Mouse (Mus musculus) forebrain, embryonic 16.5 days (tissue): ENCODE results near the gene Sipa1l2. TPM values are rescaled to one million over a fixed set of nuclear protein-coding genes. Genes with fewer than 3 reads are reported as not detected.
A peak's percentile ranks its signal among the peaks of the same experiment; 100 is the strongest.

Experiments used
- ATAC-seq: fragments of 200-750 bp; cut with Nextera tagmentation; 2 replicates; pipeline ENCODE4 v1.8.0; 2017; ENCODE audit warnings: mild to moderate bottlenecking, moderate library complexity
- H3K27ac ChIP-seq: fragments of 300-500 bp; sonication (generic); 2 replicates; pipeline ENCODE4 v1.5.1; 2014; ENCODE audit warnings: low read length, control low read depth
- H3K27me3 ChIP-seq: fragments of 300-500 bp; sonication (generic); replicated peaks from 2 replicates; pipeline ENCODE4 v1.6.1; 2014; ENCODE audit warnings: low read length; ENCODE audit not compliant: control insufficient read depth, insufficient read depth
- H3K36me3 ChIP-seq: fragments of 300-500 bp; sonication (generic); 2 replicates; pipeline ENCODE4 v1.6.1; 2014; ENCODE audit not compliant: control insufficient read depth, insufficient read depth
- H3K4me1 ChIP-seq: fragments of 300-500 bp; sonication (generic); replicated peaks from 2 replicates; pipeline ENCODE4 v1.6.1; 2014; ENCODE audit warnings: low read length; ENCODE audit not compliant: control insufficient read depth, insufficient read depth
- H3K4me2 ChIP-seq: fragments of 300-500 bp; sonication (generic); 2 replicates; pipeline ENCODE4 v1.6.1; 2014; ENCODE audit warnings: mild to moderate bottlenecking, low read length, control low read depth
- H3K4me3 ChIP-seq: fragments of 300-500 bp; sonication (generic); replicated peaks from 2 replicates; pipeline ENCODE4 v1.5.1; 2014; ENCODE audit warnings: mild to moderate bottlenecking, low read length, control low read depth
- H3K9ac ChIP-seq: fragments of 300-500 bp; sonication (generic); replicated peaks from 2 replicates; pipeline ENCODE4 v1.6.1; 2014; ENCODE audit warnings: low read depth, low read length, control low read depth
- H3K9me3 ChIP-seq: fragments of 300-500 bp; sonication (generic); 2 replicates; pipeline ENCODE4 v1.6.1; 2016; ENCODE audit warnings: low read length; ENCODE audit not compliant: control insufficient read depth
- WGBS: fragments of 180-500 bp; shearing (Covaris S2); extraction: QIAGEN DNeasy Blood & Tissue Kit; methylation state at CpG from one replicate; pipeline ENCODE4 v1.1.7; 2014; 5-methylcytosine and 5-hydroxymethylcytosine counted together
- polyA plus RNA-seq: library from polyadenylated mRNA; unstranded; fragments of >200 nt; fragmentation: Nextera tagmentation; extraction: Ambion mirVana; gene quantifications from 2 replicates; pipeline ENCODE4 v1.2.1, GENCODE M21; 2015

Gene Sipa1l2
- polyA plus RNA-seq, 1 experiment from 2014 or later, result 33.4 TPM

DNA sequence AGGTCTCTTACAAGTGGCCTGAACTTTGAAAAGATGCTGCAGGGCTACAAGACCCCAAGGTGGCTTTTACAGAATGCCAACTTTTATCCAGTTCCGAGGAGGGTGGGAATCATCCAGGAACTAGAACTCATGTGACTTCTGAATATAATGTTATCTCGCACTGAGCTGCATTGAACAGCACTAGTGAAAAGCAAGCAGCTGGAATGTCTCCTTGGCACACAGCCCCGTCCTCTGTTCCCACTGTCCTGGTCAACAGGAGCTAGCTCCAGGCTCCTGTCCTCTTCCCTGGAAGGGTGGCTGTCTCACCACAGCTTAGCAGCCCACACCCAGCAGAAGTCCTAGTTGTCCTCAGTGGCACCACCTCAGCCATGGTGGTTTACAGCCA lies 124.4 kb downstream of the Sipa1l2 start:
- H3K27ac ChIP-seq, result no peak overlapping the region
- H3K4me3 ChIP-seq, result no peak overlapping the region
- H3K4me1 ChIP-seq, result no peaks in the 10 kb centered on the region
- peaks cover 11% of the 10 kb centered on the region; the same call in 1 of the 2 replicates for H3K36me3 ChIP-seq
- 71% methylated on average over 3 of the region's 3 CpGs for WGBS
- no peaks in the 10 kb centered on the region for H3K9me3 ChIP-seq
- no peak for ATAC-seq
- no peak overlapping the region for H3K9ac ChIP-seq
- H3K27me3 ChIP-seq, result no peaks in the 10 kb centered on the region
- no peak overlapping the region for H3K4me2 ChIP-seq

DNA sequence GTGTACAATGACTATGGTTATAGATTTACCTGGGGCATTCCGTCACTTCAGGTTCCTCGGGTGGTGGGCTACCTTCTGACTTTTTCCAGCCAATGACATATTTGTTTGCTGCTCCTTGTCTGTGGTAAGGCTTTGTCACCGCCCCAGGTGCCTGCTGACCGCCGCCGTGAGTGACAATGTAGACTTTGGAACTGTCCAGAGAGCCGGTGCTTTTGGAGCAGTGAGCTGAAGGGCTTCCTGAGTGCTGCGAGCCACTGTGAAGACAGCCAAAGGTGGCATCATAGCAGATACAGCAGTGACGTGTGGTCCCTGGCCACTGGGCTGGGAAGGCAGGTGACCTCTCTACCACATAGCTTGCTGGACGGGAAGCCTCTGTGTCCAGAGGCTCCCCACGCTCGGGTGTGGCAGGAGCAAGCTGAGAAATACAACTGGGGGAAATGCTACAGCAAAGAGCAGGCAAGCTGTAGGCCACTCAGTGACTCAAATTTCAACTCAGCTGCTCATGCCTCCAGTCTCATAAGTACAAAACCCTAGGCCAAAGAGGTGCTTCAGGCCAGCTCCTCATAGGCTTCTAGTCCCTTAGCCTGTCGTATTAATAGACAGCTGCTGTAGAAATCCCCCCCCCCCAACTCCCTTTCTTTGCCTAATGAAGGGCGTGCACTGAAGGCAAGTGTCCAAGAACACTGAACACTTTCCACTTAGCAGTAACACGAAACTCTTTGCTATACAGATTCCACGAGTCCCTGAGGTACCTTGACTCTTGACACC lies 125.0 kb downstream of the Sipa1l2 start:
- WGBS, result 86% methylated on average over 16 of the region's 16 CpGs
- no peaks in the 10 kb centered on the region for H3K9me3 ChIP-seq
- H3K36me3 ChIP-seq, result peaks cover 8% of the 10 kb centered on the region; the same call in 1 of the 2 replicates
- no peak for ATAC-seq
- no peak overlapping the region for H3K4me3 ChIP-seq
- no peaks in the 10 kb centered on the region for H3K4me1 ChIP-seq
- no peaks in the 10 kb centered on the region for H3K27me3 ChIP-seq
- H3K4me2 ChIP-seq, result no peak overlapping the region
- H3K9ac ChIP-seq, result no peak overlapping the region
- no peak overlapping the region for H3K27ac ChIP-seq

DNA sequence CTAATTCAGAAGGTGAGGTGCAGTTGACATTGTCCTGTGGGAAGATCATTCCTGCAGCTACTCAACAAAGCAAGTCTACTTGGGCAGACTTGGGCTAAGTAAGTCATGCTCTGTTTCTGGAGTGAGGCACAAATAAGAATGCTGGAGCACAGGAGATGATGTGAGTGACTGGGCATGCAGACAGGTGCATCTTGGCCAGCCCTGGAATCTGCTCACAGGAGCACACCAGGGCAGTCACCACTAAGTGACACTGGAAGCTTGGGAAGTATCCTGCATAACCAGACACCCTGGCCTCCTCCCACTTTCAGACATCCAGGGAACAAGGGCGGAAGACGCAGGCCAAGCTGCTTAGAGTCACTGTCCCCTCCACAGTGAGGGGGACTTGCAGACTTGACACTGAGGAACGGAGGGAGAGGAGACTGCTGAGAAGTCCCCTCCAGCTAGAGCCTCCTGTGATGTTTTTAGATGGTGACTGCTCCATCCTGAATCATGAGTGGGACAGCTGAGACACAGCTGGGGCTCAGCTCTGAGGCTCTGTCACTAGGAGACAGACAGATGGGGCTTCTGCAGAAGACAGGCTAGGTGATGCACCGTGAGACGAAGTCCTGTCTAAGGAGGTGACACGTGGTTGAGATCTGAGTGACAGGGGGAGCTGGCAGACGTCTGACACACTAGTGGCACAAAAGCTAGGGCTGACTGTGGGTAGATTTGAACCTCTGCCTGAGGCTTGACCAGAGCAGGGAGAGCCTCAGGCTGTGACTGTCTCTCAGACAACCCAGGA lies 134.1 kb downstream of the Sipa1l2 start:
- Histone ChIP-seq H3K4me1 (peaks cover 6% of the 10 kb centered on the region; the same call in 1 of the 2 replicates), H3K27me3 (no peaks in the 10 kb centered on the region), H3K4me2 (no peak overlapping the region), H3K27ac (no peak overlapping the region), H3K36me3 (peaks cover 4% of the 10 kb centered on the region; the same call in 1 of the 2 replicates), H3K4me3 (no peak overlapping the region), H3K9me3 (no peaks in the 10 kb centered on the region), H3K9ac (no peak overlapping the region)
- WGBS, result 71% methylated on average over 7 of the region's 7 CpGs
- ATAC-seq, result no peak

DNA sequence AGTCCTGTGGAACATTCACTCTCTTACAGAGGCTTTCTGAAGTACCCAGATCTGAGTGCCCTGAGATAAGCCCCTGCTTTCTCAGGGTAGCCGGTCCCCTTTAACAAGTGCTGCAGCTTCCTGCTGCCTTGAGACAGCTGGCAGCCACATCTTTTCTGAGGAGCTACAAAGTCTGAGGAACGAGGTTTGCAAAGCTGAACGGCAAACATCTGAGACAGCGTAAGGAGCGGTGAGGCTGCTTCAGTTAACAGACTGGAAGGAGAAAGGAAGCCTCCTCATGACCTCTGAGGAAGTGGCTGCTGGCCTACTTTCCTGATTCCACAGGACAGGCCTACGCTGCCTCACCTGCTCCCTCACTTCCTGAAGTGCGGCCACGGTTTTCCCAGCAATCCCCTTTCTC lies 135.5 kb downstream of the Sipa1l2 start:
- WGBS, result 56% methylated on average over 8 of the region's 8 CpGs
- Histone ChIP-seq H3K27ac (no peak overlapping the region), H3K9me3 (no peaks in the 10 kb centered on the region), H3K27me3 (no peaks in the 10 kb centered on the region), H3K4me1 (peaks cover 9% of the 10 kb centered on the region), H3K4me2 (no peak overlapping the region), H3K4me3 (no peak overlapping the region), H3K36me3 (0 out of 2 replicates have a peak, but pooled peaks cover 4% of the 10 kb centered on the region), H3K9ac (no peak overlapping the region)
- no peak for ATAC-seq

DNA sequence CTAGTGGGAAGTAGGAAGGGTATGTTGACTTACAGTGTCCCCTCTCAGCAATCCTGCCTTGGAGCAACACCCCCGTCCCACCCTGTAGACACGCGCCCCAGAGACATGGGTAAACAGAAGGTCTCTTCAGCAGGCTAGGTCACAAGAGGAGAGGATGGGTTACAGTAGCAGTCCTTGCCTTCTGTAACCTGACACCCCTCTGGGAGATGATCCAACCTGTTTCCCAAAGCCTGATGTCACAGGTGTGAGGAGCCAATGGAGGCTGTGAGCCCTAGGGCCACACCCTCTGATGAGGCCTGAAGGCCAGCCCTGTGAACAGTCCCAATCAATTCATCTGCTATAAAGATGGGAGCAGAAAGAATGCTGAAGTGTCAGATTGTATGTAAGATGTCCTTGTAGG lies 138.3 kb downstream of the Sipa1l2 start:
- WGBS, result 81% methylated on average over 3 of the region's 3 CpGs
- no peak for ATAC-seq
- no peaks in the 10 kb centered on the region for H3K9me3 ChIP-seq
- H3K36me3 ChIP-seq, result 0 out of 2 replicates have a peak, but pooled peaks cover 4% of the 10 kb centered on the region
- H3K27ac ChIP-seq, result no peak overlapping the region
- no peak overlapping the region for H3K9ac ChIP-seq
- peaks cover 16% of the 10 kb centered on the region for H3K4me1 ChIP-seq
- no peak overlapping the region for H3K4me3 ChIP-seq
- no peak overlapping the region for H3K4me2 ChIP-seq
- H3K27me3 ChIP-seq, result no peaks in the 10 kb centered on the region

DNA sequence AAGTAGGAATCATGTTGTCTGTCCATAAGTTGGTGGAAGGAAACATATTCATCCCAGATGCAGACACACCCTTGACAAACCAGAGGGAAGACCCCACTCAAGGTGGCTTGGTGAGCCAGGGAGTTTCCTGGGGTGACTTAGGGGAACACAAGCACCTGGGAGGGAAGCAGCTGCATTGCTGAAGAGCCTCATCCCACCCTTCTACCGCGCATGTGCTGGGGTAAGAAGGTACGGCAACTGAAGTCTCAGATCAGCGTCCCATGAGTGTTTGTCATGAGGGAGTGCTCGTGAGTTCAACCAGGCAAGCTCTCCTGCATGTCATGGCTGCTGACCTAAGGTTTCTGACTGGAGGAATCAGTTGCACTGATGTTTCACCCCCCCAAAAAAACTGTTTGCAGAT lies 138.8 kb downstream of the Sipa1l2 start:
- ATAC-seq, result no peak
- Histone ChIP-seq H3K4me2 (no peak overlapping the region), H3K4me3 (no peak overlapping the region), H3K9me3 (no peaks in the 10 kb centered on the region), H3K9ac (no peak overlapping the region), H3K4me1 (peaks cover 16% of the 10 kb centered on the region), H3K27me3 (no peaks in the 10 kb centered on the region), H3K27ac (no peak overlapping the region), H3K36me3 (0 out of 2 replicates have a peak, but pooled peaks cover 4% of the 10 kb centered on the region)
- WGBS, result 95% methylated on average over 5 of the region's 5 CpGs

DNA sequence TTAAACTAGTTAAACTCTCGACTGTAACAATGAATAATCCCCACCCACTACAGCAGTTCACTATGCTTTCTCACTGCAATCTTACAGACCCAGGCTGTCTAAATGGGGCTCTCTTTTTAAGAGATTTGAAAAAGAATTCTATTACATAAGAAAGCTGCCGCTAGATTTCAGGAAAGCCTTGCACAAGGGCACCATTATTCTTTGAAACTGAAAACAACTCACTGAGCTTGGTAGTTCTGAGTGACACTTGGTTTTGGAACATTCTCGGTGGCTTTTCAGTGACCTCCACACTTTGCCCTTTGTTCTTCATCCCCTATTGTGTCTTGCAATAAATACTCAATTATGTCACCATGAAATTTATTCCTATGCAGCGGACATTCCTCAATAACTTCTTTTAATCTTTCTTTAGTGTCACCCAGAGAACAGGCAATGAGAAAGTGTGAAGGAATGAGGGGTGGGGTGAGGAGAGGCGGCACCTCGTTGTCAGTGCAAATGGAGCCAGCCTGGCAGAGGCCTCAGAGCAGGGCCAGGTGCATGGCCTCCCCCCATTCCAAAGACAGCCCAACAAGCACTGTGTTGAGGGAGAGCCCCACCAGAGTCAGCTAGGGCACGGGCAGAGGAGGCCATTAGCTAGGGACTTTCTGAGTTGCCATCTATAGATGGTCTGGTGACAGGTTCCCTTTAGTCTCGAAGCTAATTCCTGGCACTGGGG lies 140.5 kb downstream of the Sipa1l2 start:
- Histone ChIP-seq H3K36me3 (0 out of 2 replicates have a peak, but pooled peaks cover 4% of the 10 kb centered on the region), H3K27ac (0 out of 2 replicates have a peak overlapping the region, but pooled peaks have one; percentile 29), H3K27me3 (no peaks in the 10 kb centered on the region), H3K4me2 (no peak overlapping the region), H3K9me3 (no peaks in the 10 kb centered on the region), H3K4me1 (peaks cover 10% of the 10 kb centered on the region), H3K4me3 (no peak overlapping the region), H3K9ac (no peak overlapping the region)
- ATAC-seq, result peak; percentile 26; the same call in 1 of the 2 replicates
- 9% methylated on average over 8 of the region's 8 CpGs for WGBS

DNA sequence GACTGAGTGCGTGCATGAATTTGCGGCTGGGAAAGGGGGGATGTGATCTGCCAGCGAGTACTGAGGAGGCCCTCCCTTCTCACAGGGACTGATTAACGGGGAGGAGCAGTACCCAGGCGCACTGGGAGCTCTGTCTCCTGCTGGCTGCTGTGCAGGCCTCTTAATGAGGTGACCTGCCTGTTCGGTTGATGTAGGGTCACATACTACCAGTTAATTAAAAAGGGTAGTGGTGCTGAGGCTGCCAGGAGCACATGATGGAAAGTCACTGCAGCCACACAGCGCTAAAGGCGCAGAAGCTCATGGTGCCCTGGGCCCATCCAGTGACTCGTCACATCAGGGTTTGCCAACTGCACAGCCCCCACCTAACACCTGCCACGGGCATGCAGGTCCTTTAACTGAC lies 145.7 kb downstream of the Sipa1l2 start:
- Histone ChIP-seq H3K9ac (no peak overlapping the region), H3K27me3 (no peaks in the 10 kb centered on the region), H3K4me1 (peaks cover 15% of the 10 kb centered on the region), H3K4me3 (no peak overlapping the region), H3K9me3 (no peaks in the 10 kb centered on the region), H3K4me2 (no peak overlapping the region), H3K27ac (no peak overlapping the region), H3K36me3 (0 out of 2 replicates have a peak, but pooled peaks cover 6% of the 10 kb centered on the region)
- ATAC-seq, result peak; percentile 54
- 31% methylated on average over 10 of the region's 10 CpGs for WGBS
